Comparison of ENCODE assay signal across 8 mouse cellular contexts in the genomic region with DNA sequence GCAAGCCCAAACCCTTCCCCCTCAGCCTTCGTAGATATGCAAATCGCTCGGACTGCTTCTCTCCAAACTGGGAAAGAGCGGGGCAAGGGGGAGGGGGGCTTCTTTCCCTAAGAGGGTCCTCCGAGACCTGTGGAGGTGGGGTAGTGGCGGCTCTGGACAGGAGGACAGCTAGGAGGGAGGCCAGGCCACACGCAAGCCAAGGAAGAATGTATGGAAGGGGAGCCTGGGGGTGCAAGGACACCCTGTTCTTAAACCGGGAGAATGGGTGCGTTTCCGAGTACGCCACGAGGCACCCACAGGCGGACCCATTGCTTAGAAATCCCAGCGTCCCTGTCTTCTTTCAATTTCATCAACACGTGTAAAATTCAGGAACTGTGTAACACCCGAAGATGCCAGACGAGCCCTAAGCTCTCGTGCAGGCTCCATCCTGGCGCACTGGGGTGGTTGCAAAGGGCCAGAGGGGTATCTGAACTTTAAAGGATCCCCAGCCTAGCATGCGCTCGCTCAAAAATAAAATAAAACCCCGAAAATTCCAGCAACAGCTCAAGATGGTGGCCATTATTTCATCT. TPM values are rescaled to one million over a fixed set of nuclear protein-coding genes. Genes with fewer than 3 reads are reported as not detected.
A peak's percentile ranks its signal among the peaks of the same experiment; 100 is the strongest.
DNase-seq lines count a peak whose midpoint lies in the region; ATAC-seq and TF ChIP-seq lines count a peak whose summit lies in the region.

No protein-coding gene starts in this region.

- peaks cover 3% of the 10 kb centered on the region; the same call in 1 of the 2 replicates for H3K36me3 ChIP-seq in embryonic facial prominence, embryonic 11.5 days (replicated peaks; ENCODE audit: control insufficient read depth, insufficient read depth, low read depth, low read length)
- peaks cover 5% of the 10 kb centered on the region; the same call in 1 of the 2 replicates for H3K36me3 ChIP-seq in liver, embryonic 11.5 days (ENCODE audit: control insufficient read depth, insufficient read depth, low read length)

- peak overlapping the region; percentile 71 for H3K4me3 ChIP-seq in embryonic facial prominence, embryonic 11.5 days (ENCODE audit: low read depth, low read length)
- H3K4me3 ChIP-seq in liver, embryonic 11.5 days (ENCODE audit: low read depth, low read length), result peak overlapping the region; percentile 60
- peak overlapping the region; percentile 16; the same call in 1 of the 2 replicates for H3K4me3 ChIP-seq in olfactory bulb, adult 2 months (ENCODE audit: insufficient read depth, low read depth, low read length)

- ATAC-seq in embryonic facial prominence, embryonic 11.5 days (replicated peaks; ENCODE audit: insufficient number of reproducible peaks, low FRiP score, low TSS enrichment, low read depth), result peak; percentile 21; the same call in 1 of the 2 replicates
- ATAC-seq in liver, embryonic 11.5 days (replicated peaks; ENCODE audit: low FRiP score), result peak; percentile 5; the same call in 1 of the 2 replicates
- no peak for ATAC-seq in monocyte, adult 5-6 weeks (replicated peaks; ENCODE audit: insufficient number of reproducible peaks, low FRiP score, low TSS enrichment, poor library complexity, severe bottlenecking)

- no peaks in the 10 kb centered on the region for H3K27me3 ChIP-seq in embryonic facial prominence, embryonic 11.5 days (ENCODE audit: control insufficient read depth, insufficient read depth, low read length)
- peaks cover 64% of the 10 kb centered on the region for H3K27me3 ChIP-seq in liver, embryonic 11.5 days (replicated peaks; ENCODE audit: control insufficient read depth, insufficient read depth, low read length)

- peak overlapping the region; percentile 76 for H3K4me2 ChIP-seq in embryonic facial prominence, embryonic 11.5 days (ENCODE audit: low read depth, low read length)
- H3K4me2 ChIP-seq in liver, embryonic 11.5 days, result peak overlapping the region; percentile 76

- H3K27ac ChIP-seq in embryonic facial prominence, embryonic 11.5 days (replicated peaks; ENCODE audit: low read depth, low read length), result peak overlapping the region; percentile 86
- H3K27ac ChIP-seq in liver, embryonic 11.5 days (ENCODE audit: low read depth, low read length), result peak overlapping the region; percentile 70
- no peak overlapping the region for H3K27ac ChIP-seq in olfactory bulb, adult 2 months (ENCODE audit: insufficient read depth, low read depth, low read length)

- DNase-seq in embryo, embryonic 10.5 days (ENCODE audit: low spot score), result peak; percentile 67
- DNase-seq in embryo, embryonic 10 days (ENCODE audit: low spot score), result no peak
- no peak for DNase-seq in embryonic facial prominence, embryonic 11.5 days (ENCODE audit: low spot score)
- peak; percentile 39 to 62 for DNase-seq in heart, postnatal 36 days
- DNase-seq in liver, embryonic 11.5 days (ENCODE audit: low spot score), result peak; percentile 69
- DNase-seq in layer of hippocampus, adult 8-10 months (ENCODE audit: low spot score in 2 of 2), result no peak

- H3K9me3 ChIP-seq in embryonic facial prominence, embryonic 11.5 days (replicated peaks; ENCODE audit: control insufficient read depth, low read length), result no peaks in the 10 kb centered on the region
- H3K9me3 ChIP-seq in liver, embryonic 11.5 days (ENCODE audit: control insufficient read depth, low read length), result no peaks in the 10 kb centered on the region

- intact Hi-C loops in heart, postnatal 36 days (cut with DNase I), result no loop called here

- H3K9ac ChIP-seq in embryonic facial prominence, embryonic 11.5 days (replicated peaks; ENCODE audit: low read length), result peak overlapping the region; percentile 83
- H3K9ac ChIP-seq in liver, embryonic 11.5 days (ENCODE audit: low read depth, low read length), result peak overlapping the region; percentile 42

- H3K4me1 ChIP-seq in embryonic facial prominence, embryonic 11.5 days (ENCODE audit: control insufficient read depth, insufficient read depth, low read length), result no peaks in the 10 kb centered on the region; the same call in 1 of the 2 replicates
- peaks cover 12% of the 10 kb centered on the region; the same call in 1 of the 2 replicates for H3K4me1 ChIP-seq in liver, embryonic 11.5 days (replicated peaks; ENCODE audit: control insufficient read depth, insufficient read depth, low read length)
- peaks cover 47% of the 10 kb centered on the region for H3K4me1 ChIP-seq in olfactory bulb, adult 2 months (ENCODE audit: control insufficient read depth, insufficient read depth, low read length)

- WGBS in embryonic facial prominence, embryonic 11.5 days, result under 1% methylated on average over 22 of the region's 22 CpGs
- WGBS in liver, embryonic 11.5 days, result 1% methylated on average over 22 of the region's 22 CpGs
- 1% methylated on average over 22 of the region's 22 CpGs for WGBS in olfactory bulb, adult 2 months

- TF ChIP-seq POLR2A in olfactory bulb, adult 2 months (IDR thresholded peaks at IDR 0.05; ENCODE audit: insufficient read depth, low read depth, low read length), result no peak

- no peak for TF ChIP-seq CTCF in olfactory bulb, adult 2 months (IDR thresholded peaks at IDR 0.05; ENCODE audit: insufficient read depth, low read depth, low read length)

RNA-seq across cellular contexts. Expression of a gene that starts 0.4 kb away (rescaled TPM):
- 208 and 223 TPM in 2 replicates for polyA plus RNA-seq in embryonic facial prominence, embryonic 11.5 days (2014; fragmentation: Nextera tagmentation; extraction: Ambion mirVana)
- 10 to 100 TPM; 30.6 to 35.2 TPM for total RNA-seq in heart, postnatal 36 days (2021)
- polyA plus RNA-seq in liver, embryonic 11.5 days (2014; fragmentation: Nextera tagmentation; extraction: Ambion mirVana), result 60.5 and 69.2 TPM in 2 replicates
- polyA plus RNA-seq in olfactory bulb, adult 2 months (2012; ENCODE audit: insufficient read depth, insufficient read length, low replicate concordance, missing spikeins), result not detected in 2 replicates
- total RNA-seq in layer of hippocampus, adult 8-10 months (2022), result 10 to 100 TPM; 41.8 to 55.1 (median 48.8) TPM
- 1.1 to 5.5 TPM (median 1.7 TPM) in 3 replicates for total RNA-seq in monocyte, adult 5-6 weeks (2017)

RNA-seq across cellular contexts. Expression of a gene that starts 25.2 kb away (rescaled TPM):
- 21.0 and 24.5 TPM in 2 replicates for polyA plus RNA-seq in embryonic facial prominence, embryonic 11.5 days (2014; fragmentation: Nextera tagmentation; extraction: Ambion mirVana)
- total RNA-seq in heart, postnatal 36 days (2021), result 10 to 100 TPM; 13.8 to 15.4 TPM
- 16.2 and 20.9 TPM in 2 replicates for polyA plus RNA-seq in liver, embryonic 11.5 days (2014; fragmentation: Nextera tagmentation; extraction: Ambion mirVana)
- polyA plus RNA-seq in olfactory bulb, adult 2 months (2012; ENCODE audit: insufficient read depth, insufficient read length, low replicate concordance, missing spikeins), result not detected in 2 replicates
- total RNA-seq in layer of hippocampus, adult 8-10 months (2022), result 10 to 100 TPM; 25.4 to 28.8 (median 26.5) TPM
- total RNA-seq in monocyte, adult 5-6 weeks (2017), result 31.6 to 57.8 TPM (median 50.1 TPM) in 3 replicates

RNA-seq across cellular contexts. Expression of a gene that starts 43.8 kb away (rescaled TPM):
- polyA plus RNA-seq in embryonic facial prominence, embryonic 11.5 days (2014; fragmentation: Nextera tagmentation; extraction: Ambion mirVana), result 25.4 and 29.1 TPM in 2 replicates
- total RNA-seq in heart, postnatal 36 days (2021), result not detected
- polyA plus RNA-seq in liver, embryonic 11.5 days (2014; fragmentation: Nextera tagmentation; extraction: Ambion mirVana), result 0.12 and 0.43 TPM in 2 replicates
- polyA plus RNA-seq in olfactory bulb, adult 2 months (2012; ENCODE audit: insufficient read depth, insufficient read length, low replicate concordance, missing spikeins), result not detected in 2 replicates
- total RNA-seq in layer of hippocampus, adult 8-10 months (2022), result not detected
- total RNA-seq in monocyte, adult 5-6 weeks (2017), result not detected in 3 replicates

Comparison
In these comparisons a context has a peak if more than half of its experiments do, and no peak if none do; other contexts are left out.
1. DNase-seq: peak in embryo, embryonic 10.5 days (single experiment), heart, postnatal 36 days (2 of 2) and liver, embryonic 11.5 days (single experiment); none in embryo, embryonic 10 days (single experiment), embryonic facial prominence, embryonic 11.5 days (single experiment) and layer of hippocampus, adult 8-10 months (0 of 2).
2. H3K4me3 ChIP-seq: peak in every context shown above with its lines; median percentile 71 in embryonic facial prominence, embryonic 11.5 days; 60 in liver, embryonic 11.5 days; 16 in olfactory bulb, adult 2 months.